Mouse (Mus musculus) gastrocnemius, adult 2 months (tissue): ENCODE measurements around the gene Mmp23. TPM values are rescaled to one million over a fixed set of nuclear protein-coding genes. Genes with fewer than 3 reads are reported as not detected.
A peak's percentile ranks its signal among the peaks of the same experiment; 100 is the strongest.

Source experiments
- DNase-seq: peaks from one replicate; pipeline ENCODE4 v3.0.0; 2022
- H3K27ac ChIP-seq: fragments of 200-600 bp; 2 replicates; pipeline ENCODE4 v1.8.1; 2022; ENCODE audit warnings: mild to moderate bottlenecking
- H3K4me3 ChIP-seq: fragments of 200-600 bp; 2 replicates; pipeline ENCODE4 v1.8.1; 2022; ENCODE audit warnings: mild to moderate bottlenecking, moderate library complexity
- CTCF ChIP-seq: fragments of 200-600 bp; IDR thresholded peaks from 2 replicates; pipeline ENCODE4 v1.8.1; 2022; ENCODE audit warnings: antibody characterized with exemption, mild to moderate bottlenecking, moderate library complexity
- intact Hi-C: fragments of 180-260 bp; cut with DNase I; formaldehyde crosslinking; loops from one replicate; pipeline ENCODE4 v1.15.1; 2025
- total RNA-seq, 2 experiments: library from RNA; stranded (reverse); gene quantifications; 2 replicates each; pipeline ENCODE4 v1.2.3; 2021

Gene Mmp23
- total RNA-seq, 2 experiments from 2014 or later: 0.64 to 3.0 TPM

GRCm38 (mm10) chr4:155611860-155612259 is 41.3 kb downstream of the Mmp23 start:
- DNase-seq: no peak
- intact Hi-C loops: no loop called here
- Histone ChIP-seq H3K27ac (no peak overlapping the region), H3K4me3 (no peak overlapping the region)
- TF ChIP-seq CTCF: no peak

- no peak for DNase-seq
- Histone ChIP-seq H3K4me3 (no peak overlapping the region), H3K27ac (no peak overlapping the region)
- intact Hi-C loops: no loop called here
- no peak for TF ChIP-seq CTCF
Observed at GRCm38 (mm10) chr4:155606825-155607224, 46.4 kb downstream of the Mmp23 start.

GRCm38 (mm10) chr4:155605132-155605531 is 48.1 kb downstream of the Mmp23 start:
- TF ChIP-seq CTCF: no peak
- DNase-seq: no peak
- H3K4me3 ChIP-seq: no peak overlapping the region
- intact Hi-C loops: no loop called here
- H3K27ac ChIP-seq: no peak overlapping the region

- no peak for DNase-seq
- TF ChIP-seq CTCF: no peak
- intact Hi-C loops: no loop called here
- Histone ChIP-seq H3K4me3 (no peak overlapping the region), H3K27ac (no peak overlapping the region)
Observed at GRCm38 (mm10) chr4:155603801-155604200, 49.4 kb downstream of the Mmp23 start.

GRCm38 (mm10) chr4:155602753-155603152 is 50.4 kb downstream of the Mmp23 start:
- intact Hi-C loops: no loop called here
- TF ChIP-seq CTCF: no peak
- Histone ChIP-seq H3K4me3 (peak overlapping the region; percentile 90), H3K27ac (no peak overlapping the region; the same call in 1 of the 2 replicates)
- DNase-seq: no peak

- TF ChIP-seq CTCF: no peak
- H3K27ac ChIP-seq: peak overlapping the region; percentile 97
- no peak for DNase-seq
- intact Hi-C loops: no loop called here
- H3K4me3 ChIP-seq: peak overlapping the region; percentile 90
Observed at GRCm38 (mm10) chr4:155601997-155602456, 51.2 kb downstream of the Mmp23 start.

GRCm38 (mm10) chr4:155601091-155601996 is 51.8 kb downstream of the Mmp23 start, which contains the start of gene Slc35e2:
Slc35e2 (plus strand) TSS chr4:155601416.
- peak within 1 kb of the TSS; percentile 90 for H3K4me3 ChIP-seq
- H3K27ac ChIP-seq: peak within 1 kb of the TSS; percentile 97
- TF ChIP-seq CTCF: peak; percentile 23; the same call in 1 of the 2 replicates
- intact Hi-C loops: no loop called here
- peak; percentile 95 for DNase-seq

Other genes starting within 250 kb of the Mmp23 start
- gene Cfap74, start 244.2 kb downstream of the Mmp23 start, total RNA-seq: 1 to 10 TPM in 1 of 2 experiments, under 1 TPM in 1; 0.23 to 1.0 TPM
- gene Tmem52, start 184.3 kb downstream of the Mmp23 start, total RNA-seq: 100 to 1,000 TPM; 215 to 248 TPM
- 10 to 100 TPM; 48.8 to 75.8 TPM for gene Gnb1, start 162.0 kb downstream of the Mmp23 start, total RNA-seq
- gene Nadk, start 91.0 kb downstream of the Mmp23 start, total RNA-seq: 10 to 100 TPM; 16.4 to 21.5 TPM
- 1 to 10 TPM; 3.3 to 5.7 TPM for gene Slc35e2, start 52.0 kb downstream of the Mmp23 start, total RNA-seq
- gene Cdk11b, start 28.5 kb downstream of the Mmp23 start, total RNA-seq: 10 to 100 TPM; 28.4 to 32.0 TPM
- gene Gm10563, start 8.0 kb downstream of the Mmp23 start, total RNA-seq: not detected
- gene Mib2, start 15.8 kb upstream of the Mmp23 start, total RNA-seq: 10 to 100 TPM; 17.7 to 19.8 TPM
- gene Fndc10, start 41.0 kb upstream of the Mmp23 start, total RNA-seq: 1 to 10 TPM; 1.0 to 1.5 TPM
- 10 to 100 TPM; 42.3 to 44.5 TPM for gene Ssu72, start 51.4 kb upstream of the Mmp23 start, total RNA-seq
- gene Tmem240, start 81.4 kb upstream of the Mmp23 start, total RNA-seq: under 1 TPM; 0.41 to 0.67 TPM
- gene Atad3a, start 107.7 kb upstream of the Mmp23 start, total RNA-seq: 10 to 100 TPM; 25.4 to 35.3 TPM
- gene Vwa1, start 121.3 kb upstream of the Mmp23 start, total RNA-seq: 1 to 10 TPM; 4.8 to 7.4 TPM
- 1 to 10 TPM in 1 of 2 experiments, under 1 TPM in 1; 0.66 to 1.1 TPM for gene Tmem88b, start 132.5 kb upstream of the Mmp23 start, total RNA-seq
- not detected for gene Ankrd65, start 137.1 kb upstream of the Mmp23 start, total RNA-seq
- 10 to 100 TPM; 39.0 to 52.7 TPM for gene Mrpl20, start 149.5 kb upstream of the Mmp23 start, total RNA-seq
- gene Ccnl2, start 159.1 kb upstream of the Mmp23 start, total RNA-seq: 10 to 100 TPM; 26.4 to 27.0 TPM
- gene Aurkaip1, start 177.9 kb upstream of the Mmp23 start, total RNA-seq: 10 to 100 TPM; 74.0 to 89.8 TPM
- gene Mxra8, start 186.3 kb upstream of the Mmp23 start, total RNA-seq: 10 to 100 TPM; 26.4 to 31.3 TPM
- 100 to 1,000 TPM; 116 to 122 TPM for gene Dvl1, start 194.0 kb upstream of the Mmp23 start, total RNA-seq
- gene Tas1r3, start 210.0 kb upstream of the Mmp23 start, total RNA-seq: under 1 TPM; 0.11 to 0.23 TPM
- 10 to 100 TPM; 13.6 to 18.0 TPM for gene Cptp, start 216.1 kb upstream of the Mmp23 start, total RNA-seq
- 10 to 100 TPM; 14.9 to 17.3 TPM for gene Ints11, start 216.2 kb upstream of the Mmp23 start, total RNA-seq
- gene Pusl1, start 238.4 kb upstream of the Mmp23 start, total RNA-seq: 10 to 100 TPM; 10.5 to 13.4 TPM
- 1 to 10 TPM; 7.5 to 8.0 TPM for gene Acap3, start 238.4 kb upstream of the Mmp23 start, total RNA-seq